Mouse (Mus musculus) left cerebral cortex, postnatal 25 days (tissue): ENCODE measurements around the gene Nipsnap2. TPM values are rescaled to one million over a fixed set of nuclear protein-coding genes. Genes with fewer than 3 reads are reported as not detected.

ENCODE experiments used
- total RNA-seq, 2 experiments: library from RNA; stranded (reverse); gene quantifications; 2 replicates each; pipeline ENCODE4 v1.2.3; 2021

Gene Nipsnap2
- total RNA-seq, 2 experiments from 2014 or later, result 76.9 to 79.4 TPM

Other genes starting within 250 kb of the Nipsnap2 start
- 100 to 1,000 TPM in 1 of 2 experiments, 10 to 100 TPM in 1; 88.9 to 103 TPM for gene Sfswap, start 223.8 kb upstream of the Nipsnap2 start, total RNA-seq
- gene Mmp17, start 140.9 kb upstream of the Nipsnap2 start, total RNA-seq, result 100 to 1,000 TPM; 100 to 101 TPM
- gene Zfp11, start 55.0 kb upstream of the Nipsnap2 start, total RNA-seq, result 1 to 10 TPM; 6.5 to 7.6 TPM
- not detected for gene Sept14, start 16.6 kb upstream of the Nipsnap2 start, total RNA-seq
- 10 to 100 TPM; 80.0 to 87.2 TPM for gene Mrps17, start 9.6 kb upstream of the Nipsnap2 start, total RNA-seq
- 10 to 100 TPM; 21.8 to 23.5 TPM for gene Psph, start 62.4 kb downstream of the Nipsnap2 start, total RNA-seq
- gene Sumf2, start 121.9 kb downstream of the Nipsnap2 start, total RNA-seq, result 10 to 100 TPM; 16.8 to 20.2 TPM
- 100 to 1,000 TPM; 441 to 443 TPM for gene Chchd2, start 162.4 kb downstream of the Nipsnap2 start, total RNA-seq
- gene Zbed5, start 170.7 kb downstream of the Nipsnap2 start, total RNA-seq, result 1 to 10 TPM; 4.6 to 5.8 TPM
- gene Phkg1, start 173.5 kb downstream of the Nipsnap2 start, total RNA-seq, result 10 to 100 TPM; 15.0 to 17.0 TPM
- gene Nupr1l, start 183.5 kb downstream of the Nipsnap2 start, total RNA-seq, result 1 to 10 TPM; 1.3 to 3.2 TPM
- gene Vkorc1l1, start 216.9 kb downstream of the Nipsnap2 start, total RNA-seq, result 10 to 100 TPM; 44.6 to 46.3 TPM